Mouse (Mus musculus) adipocyte (in vitro differentiated cells): Measurements from ENCODE around the gene Yipf6.
"Not testable (repeated sequence)": the region's sequence is repeated elsewhere in the genome, so short reads cannot be mapped to it uniquely, and the experiment has no call there.

Experiments
- DNase-seq: peaks from one replicate; pipeline ENCODE4 v3.0.0-alpha.2; 2016; ENCODE audit warnings: low spot score

Gene Yipf6

GRCm38 (mm10) chrX:98936101-98936500 lies at the start of gene Yipf6:
TSS of gene Yipf6 (plus strand) at chrX:98936316.
- DNase-seq, result peak; percentile 43

GRCm38 (mm10) chrX:98890072-98890405 lies 46.1 kb upstream of the Yipf6 start:
- no peak for DNase-seq

GRCm38 (mm10) chrX:98890406-98891116 lies 45.6 kb upstream of the Yipf6 start, which contains the start of gene Ophn1:
TSS of gene Ophn1 (minus strand) at chrX:98891025.
- DNase-seq, result peak; percentile 69

DNA sequence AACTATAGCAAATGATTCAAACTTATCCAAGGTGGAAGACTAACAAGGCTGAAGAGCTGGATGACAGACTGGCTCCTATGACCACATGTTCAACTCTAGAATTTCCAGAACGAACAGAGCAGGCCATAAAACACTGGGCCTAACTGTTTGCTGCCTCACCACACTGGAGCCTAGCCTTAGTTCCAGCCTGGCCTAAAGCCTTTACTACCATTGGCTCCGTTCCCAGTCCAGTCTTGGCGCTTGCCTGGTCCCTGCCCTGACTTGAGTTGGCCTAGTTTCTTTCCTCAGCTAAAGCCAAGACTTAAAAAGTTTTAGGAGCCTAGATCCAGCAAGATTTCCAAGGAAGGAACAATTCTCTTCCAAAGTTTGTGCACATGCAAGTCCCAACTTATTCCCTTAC lies 37.8 kb upstream of the Yipf6 start:
- peak; percentile 91 for DNase-seq

GRCm38 (mm10) chrX:98904226-98904625 lies 31.9 kb upstream of the Yipf6 start:
- no peak for DNase-seq

- no peak for DNase-seq
Observed at GRCm38 (mm10) chrX:98908910-98909309, 27.2 kb upstream of the Yipf6 start.

- DNase-seq, result peak; percentile 80
Observed at GRCm38 (mm10) chrX:98919423-98919822, 16.7 kb upstream of the Yipf6 start.

GRCm38 (mm10) chrX:98936707-98937554 lies 815 bp downstream of the Yipf6 start:
- DNase-seq, result peak; percentile 91

DNA sequence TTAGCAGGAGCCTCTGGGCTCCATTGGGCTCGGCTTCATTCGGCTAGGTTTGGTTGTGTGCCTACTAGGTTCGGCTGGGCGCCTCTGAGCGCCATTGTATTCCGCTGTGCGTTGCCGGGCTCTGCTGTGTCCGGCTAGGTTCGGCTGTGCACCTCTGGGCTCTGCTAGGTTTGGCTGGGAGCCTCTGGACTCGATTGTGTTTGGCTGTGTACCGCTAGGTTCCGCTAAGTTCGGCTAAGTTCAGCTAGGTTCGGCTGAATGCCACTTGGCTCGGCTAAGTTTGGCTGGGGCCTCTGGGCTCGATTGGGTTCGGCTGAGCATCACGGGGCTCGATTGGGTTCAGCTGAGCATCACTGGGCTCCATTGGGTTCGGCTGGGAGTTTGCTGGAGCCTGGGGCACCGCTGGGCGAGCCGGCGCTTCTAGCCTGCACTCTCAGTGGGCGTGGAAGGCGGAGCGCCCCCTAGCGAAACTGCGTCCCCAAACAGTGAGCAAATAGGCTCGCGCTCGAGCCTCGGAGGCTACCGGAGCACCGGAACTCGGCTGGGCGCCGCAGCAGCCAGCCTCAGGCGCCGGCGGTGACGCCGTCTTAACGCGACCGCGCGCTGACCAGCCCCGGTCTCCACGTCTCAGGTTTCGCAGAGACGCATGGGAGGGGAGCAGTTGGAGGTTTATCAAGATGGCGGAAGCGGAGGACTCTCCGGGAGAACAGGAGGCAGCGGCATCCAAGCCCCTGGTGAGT lies 1.6 kb downstream of the Yipf6 start:
- DNase-seq, result peak; percentile 92

GRCm38 (mm10) chrX:98953941-98954340 lies 17.8 kb downstream of the Yipf6 start:
- DNase-seq, result peak; percentile 53

DNA sequence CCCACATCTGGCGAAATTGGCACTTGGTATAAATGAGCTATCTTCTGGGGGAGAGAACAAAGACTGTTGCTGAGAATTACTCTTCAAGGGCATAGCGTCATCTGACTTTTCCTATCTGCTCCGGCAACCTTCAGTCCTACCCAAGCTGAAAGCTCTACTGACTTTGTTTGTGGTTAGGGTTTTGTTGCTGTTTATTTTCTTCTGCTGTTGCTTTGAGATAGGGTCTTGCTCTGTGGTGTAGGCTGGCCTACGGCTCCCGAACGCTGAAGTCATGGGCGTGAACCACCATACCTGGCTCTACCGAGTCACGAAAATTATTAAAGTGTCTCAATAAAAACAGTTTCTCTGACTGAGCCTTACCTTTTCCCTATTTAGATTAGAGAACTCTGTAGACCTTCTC lies 22.2 kb downstream of the Yipf6 start:
- DNase-seq, result no peak

- DNase-seq, result no peak
Observed at GRCm38 (mm10) chrX:98959050-98959449, 22.9 kb downstream of the Yipf6 start.

DNA sequence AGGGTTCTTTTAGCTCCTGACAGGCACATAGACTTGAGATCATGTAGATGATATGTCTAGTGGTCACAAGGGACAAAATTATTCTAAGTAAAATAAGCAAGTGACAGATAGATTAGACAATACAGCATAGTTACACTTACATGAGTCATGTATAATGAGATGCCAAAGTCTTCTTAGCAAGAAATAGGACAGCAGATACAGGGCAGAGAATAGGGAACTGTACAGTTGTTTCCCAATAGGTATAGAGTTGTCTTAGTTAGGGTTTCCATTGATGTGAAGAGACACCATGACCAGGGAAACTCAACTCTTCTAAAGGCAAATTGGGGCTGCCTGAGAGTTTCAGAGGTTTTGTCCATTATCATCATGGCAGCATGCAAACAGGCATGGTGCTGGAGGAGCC lies 27.6 kb downstream of the Yipf6 start:
- no peak for DNase-seq

GRCm38 (mm10) chrX:98964513-98964912 lies 28.4 kb downstream of the Yipf6 start:
- DNase-seq, result no peak

- DNase-seq, result not testable (repeated sequence)
Observed at GRCm38 (mm10) chrX:98986611-98987010, 50.5 kb downstream of the Yipf6 start.

GRCm38 (mm10) chrX:98989574-98989973 lies 53.5 kb downstream of the Yipf6 start:
- peak; percentile 25 for DNase-seq
